Mouse (Mus musculus) megakaryocyte, adult 5-6 weeks (primary cell): ENCODE measurements around the gene Aurkaip1. TPM values are rescaled to one million over a fixed set of nuclear protein-coding genes. Genes with fewer than 3 reads are reported as not detected.

Experiments
- ATAC-seq: 2 replicates; pipeline ENCODE4 v1.8.0; 2016; ENCODE audit warnings: mild to moderate bottlenecking, inconsistent platforms; ENCODE audit not compliant: poor library complexity, severe bottlenecking
- total RNA-seq, 2 experiments: library from RNA; stranded (forward) in 1 of 2; stranded (reverse) in 1 of 2; fragments of 153-499, 151-499 nt in 1 of 2; fragments of 221-1000, 200-1000 nt in 1 of 2; gene quantifications; 2 replicates each; pipeline versions ENCODE4 v1.2.3 to v1.2.4; 2015 to 2017

Gene Aurkaip1
- total RNA-seq, 2 experiments from 2014 or later = 101 to 131 TPM

DNA sequence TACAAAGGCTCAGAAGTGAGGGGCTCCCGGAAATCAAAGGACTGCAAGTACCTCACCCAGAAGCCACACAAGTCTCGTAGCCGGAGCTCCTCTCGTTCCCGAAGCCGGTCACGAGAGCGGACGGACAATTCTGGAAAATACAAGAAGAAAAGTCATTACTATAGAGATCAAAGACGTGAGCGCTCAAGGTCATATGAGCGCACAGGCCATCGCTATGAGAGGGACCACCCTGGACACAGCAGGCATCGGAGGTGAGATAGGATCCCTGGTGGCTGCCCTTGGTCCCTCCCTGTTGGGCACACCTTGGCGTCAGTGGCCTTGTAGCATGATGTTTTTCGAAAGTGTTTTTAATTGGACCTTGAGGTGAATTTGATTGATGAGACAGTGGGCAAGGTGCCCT is 7.6 kb upstream of the Aurkaip1 start:
- no peak for ATAC-seq

DNA sequence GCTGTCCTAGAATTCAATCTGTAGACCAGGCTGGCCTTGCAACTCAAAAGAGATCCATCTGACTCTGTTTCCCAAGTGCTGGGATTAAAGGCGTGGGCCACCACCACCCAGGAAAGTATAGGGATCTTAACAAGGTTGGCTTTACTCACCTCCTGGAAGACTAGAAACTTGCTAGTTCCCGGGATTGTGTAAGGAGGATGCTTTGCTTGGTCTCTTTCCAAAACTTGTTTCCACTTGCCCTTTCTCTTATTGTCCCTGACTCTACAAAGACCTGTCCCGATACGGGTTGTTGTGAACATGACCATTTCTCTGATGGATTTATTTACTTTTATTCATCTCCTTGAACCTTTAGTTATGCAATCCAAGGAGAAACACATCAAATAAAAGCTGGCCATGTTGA is 1.2 kb upstream of the Aurkaip1 start:
- no peak for ATAC-seq

DNA sequence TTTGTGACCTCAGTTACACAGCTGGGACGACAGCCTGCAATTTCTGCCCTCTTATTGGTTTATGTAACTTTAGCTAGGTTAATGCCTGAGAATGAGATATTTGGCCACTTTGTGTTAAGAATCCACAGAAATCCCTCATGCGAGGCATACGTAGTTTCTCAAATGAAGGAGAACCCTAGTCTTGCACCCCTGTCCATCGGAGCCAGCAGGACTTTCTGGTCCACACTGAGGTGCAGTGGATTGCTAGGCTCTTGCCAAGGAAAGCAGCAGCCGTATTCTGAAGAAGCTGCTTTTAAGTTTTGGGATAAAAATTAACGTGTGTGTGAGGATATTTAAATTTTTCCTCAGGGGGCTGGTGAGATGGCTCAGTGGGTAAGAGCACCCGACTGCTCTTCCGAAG is 476 bp upstream of the Aurkaip1 start:
- no peak for ATAC-seq

DNA sequence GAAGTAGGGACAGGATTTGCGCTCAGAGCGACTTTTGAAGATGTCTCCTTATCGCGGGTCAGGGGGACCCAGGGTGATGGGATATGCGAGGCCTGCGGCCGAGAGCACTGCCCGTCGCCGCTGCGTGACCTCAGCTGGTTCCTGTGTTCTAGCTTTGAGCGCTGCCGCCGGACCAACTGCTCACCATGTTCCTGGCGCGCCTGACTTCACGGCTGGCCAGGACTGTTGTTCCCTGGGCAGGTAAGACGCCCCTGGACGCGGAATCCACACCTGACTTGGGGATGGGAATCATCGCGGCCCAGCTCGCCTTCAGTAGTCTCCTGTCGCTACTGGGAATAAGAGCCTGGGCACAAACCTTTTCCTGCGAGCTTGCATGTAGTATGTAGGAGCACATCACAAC is 759 bp downstream of the Aurkaip1 start:
- peak; percentile 33 for ATAC-seq

DNA sequence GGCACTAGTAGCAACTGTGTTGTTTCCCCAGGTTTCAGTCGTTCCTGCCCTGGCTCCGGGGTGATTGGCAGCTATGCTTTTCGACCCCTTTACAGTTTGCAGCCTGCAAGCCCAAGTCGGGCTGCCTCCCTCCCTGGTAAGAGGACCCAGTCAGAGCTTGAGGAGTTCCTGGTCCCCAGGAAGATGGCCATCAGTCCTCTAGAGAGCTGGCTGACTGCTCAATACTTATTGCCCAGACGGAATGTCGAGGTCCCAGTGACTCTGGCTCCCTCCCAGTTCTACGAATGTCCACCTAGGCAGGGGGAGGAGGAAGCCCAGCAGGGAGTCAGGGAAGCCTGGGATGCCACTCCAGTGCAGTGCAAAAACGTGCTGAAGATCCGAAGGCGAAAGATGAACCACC is 1.2 kb downstream of the Aurkaip1 start:
- ATAC-seq = no peak

DNA sequence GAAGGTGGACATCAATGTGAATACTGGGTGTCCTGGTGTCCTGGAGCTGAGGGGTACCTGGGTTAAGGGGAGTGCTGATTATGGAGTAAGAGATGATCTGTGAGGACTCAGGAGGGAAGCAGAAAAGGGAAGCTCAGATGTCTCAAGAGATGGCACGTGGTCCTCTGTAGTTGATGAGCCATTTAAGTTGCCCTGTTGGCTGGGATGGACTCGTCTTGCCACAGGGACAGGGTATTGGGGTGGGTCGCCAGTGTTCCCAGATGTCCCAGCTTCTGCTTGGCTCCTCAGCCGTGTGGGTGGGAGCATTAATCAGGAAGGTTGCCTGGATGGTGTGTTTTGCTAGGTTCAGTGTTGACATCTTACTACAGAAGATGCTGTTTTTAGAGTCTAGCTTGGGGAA is 2.2 kb downstream of the Aurkaip1 start:
- ATAC-seq = peak; percentile 49

DNA sequence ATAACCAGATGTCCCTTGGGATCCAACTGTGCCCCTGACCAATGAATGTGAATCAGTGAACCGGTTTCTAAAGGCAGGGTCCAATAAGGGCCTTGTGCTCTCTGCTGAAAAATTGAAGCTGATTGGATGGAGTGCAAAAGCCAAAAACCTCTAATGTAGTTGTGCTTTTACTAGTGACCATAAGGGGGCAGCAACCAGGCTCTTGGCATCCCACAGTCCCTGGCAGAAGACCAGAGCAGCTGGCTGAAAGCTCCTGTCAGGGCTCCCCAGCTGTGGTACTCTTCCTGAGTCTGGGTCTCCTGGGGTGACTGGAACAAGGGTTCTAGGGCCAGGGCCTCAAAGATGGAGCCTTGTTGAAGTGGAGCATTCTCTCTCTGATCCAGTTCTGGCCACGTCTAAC is 2.8 kb downstream of the Aurkaip1 start:
- ATAC-seq = peak; percentile 22

DNA sequence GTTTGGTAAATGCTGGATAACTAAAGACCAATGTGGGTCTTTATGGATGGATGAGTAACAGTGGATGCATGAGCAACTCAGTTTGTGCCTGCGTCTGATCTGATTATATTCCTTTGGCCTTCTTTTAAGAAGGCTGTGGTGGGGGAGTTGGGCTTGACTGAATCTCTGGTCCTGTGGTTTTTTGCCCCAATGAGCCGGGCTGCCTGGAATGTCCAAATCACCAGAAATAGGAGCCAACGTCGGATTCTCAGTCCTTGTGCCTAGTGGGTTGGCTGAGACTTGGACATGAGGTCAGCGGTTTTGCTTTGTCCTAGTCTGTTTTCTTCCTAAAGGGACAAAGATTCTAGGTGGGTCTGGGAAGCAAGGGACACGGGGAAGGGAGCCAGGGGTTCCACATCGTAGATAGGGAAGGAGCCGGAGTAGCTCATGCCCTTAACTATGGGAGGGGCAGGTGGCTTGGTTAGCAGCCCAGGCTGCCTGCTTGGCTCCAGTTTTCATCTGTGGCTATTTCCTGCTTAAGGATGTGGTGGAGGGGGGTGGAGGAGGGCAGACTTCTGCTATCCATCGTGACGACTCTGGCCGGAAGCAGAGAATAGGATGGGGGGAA is 6.4 kb downstream of the Aurkaip1 start:
- peak; percentile 41 for ATAC-seq

DNA sequence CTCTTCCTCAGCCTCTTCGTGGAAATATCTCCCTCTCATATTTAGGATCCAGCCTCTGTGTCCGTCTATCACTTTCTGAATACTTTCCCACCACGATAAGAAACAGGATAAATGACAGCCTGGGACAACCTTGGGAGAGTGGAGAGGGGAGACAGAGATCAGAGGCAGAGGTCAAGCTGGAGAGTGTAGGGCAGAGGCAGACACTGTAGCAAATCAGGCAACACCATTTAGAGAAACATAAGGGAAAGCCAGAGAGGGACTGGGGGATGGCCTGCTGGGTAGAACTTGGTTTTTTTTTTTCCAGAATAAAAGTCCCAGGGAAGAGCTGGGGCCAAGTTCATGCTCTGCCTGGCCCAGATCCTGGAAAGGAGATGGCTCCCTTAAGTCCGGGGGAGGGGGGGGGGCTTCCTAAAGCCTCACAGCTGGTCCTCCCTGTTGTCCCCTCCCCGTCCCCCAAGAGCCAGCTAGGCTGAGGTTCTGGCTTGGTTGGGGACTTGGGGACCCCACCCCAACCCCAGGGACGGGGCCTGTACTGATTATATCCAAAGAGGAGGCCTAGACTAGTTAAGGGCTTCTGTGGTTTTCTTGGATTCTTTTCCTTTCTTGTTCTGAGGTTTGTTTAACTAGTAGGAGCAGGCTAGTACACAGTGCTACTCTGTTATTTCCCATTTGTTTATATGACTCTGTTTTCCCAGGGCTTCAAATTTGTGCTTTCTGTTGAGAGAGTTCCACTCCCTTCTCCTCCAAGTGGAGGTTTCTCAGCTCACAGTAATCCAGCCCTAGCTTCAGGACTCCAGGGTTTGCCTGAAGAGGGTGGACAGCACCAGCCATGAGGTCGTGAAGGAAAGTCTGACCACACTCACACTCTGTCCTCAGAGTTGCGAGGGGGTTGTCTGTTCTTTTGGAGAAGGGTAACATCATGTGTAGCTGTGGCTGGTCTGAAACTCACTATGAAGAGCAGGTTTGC is 7.4 kb downstream of the Aurkaip1 start:
- ATAC-seq = no peak

DNA sequence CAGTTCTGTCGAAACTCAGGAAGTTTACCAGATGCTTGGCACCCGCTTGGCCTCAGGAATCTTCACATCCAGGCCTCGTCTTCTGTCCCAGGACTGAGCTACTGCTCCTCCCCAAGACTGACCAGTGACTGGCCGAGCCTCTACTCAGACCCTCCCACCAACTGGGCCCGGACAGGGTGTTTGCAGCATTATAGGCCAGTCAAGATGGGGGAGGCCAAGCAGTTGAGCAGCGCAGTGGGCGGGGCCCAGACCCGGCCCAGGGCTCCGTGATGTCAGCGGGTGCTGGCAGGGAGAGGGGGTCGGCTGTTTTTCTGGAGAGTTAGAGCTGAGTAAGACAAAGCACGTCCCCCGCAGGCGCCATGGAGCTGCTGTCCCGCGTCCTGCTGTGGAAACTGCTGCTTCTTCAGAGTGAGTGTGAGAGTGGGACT is 8.4 kb downstream of the Aurkaip1 start, which contains the start of gene Mxra8:
TSS of gene Mxra8 (plus strand) at position 198 of the 428 bp plus-strand sequence.
- no peak for ATAC-seq

DNA sequence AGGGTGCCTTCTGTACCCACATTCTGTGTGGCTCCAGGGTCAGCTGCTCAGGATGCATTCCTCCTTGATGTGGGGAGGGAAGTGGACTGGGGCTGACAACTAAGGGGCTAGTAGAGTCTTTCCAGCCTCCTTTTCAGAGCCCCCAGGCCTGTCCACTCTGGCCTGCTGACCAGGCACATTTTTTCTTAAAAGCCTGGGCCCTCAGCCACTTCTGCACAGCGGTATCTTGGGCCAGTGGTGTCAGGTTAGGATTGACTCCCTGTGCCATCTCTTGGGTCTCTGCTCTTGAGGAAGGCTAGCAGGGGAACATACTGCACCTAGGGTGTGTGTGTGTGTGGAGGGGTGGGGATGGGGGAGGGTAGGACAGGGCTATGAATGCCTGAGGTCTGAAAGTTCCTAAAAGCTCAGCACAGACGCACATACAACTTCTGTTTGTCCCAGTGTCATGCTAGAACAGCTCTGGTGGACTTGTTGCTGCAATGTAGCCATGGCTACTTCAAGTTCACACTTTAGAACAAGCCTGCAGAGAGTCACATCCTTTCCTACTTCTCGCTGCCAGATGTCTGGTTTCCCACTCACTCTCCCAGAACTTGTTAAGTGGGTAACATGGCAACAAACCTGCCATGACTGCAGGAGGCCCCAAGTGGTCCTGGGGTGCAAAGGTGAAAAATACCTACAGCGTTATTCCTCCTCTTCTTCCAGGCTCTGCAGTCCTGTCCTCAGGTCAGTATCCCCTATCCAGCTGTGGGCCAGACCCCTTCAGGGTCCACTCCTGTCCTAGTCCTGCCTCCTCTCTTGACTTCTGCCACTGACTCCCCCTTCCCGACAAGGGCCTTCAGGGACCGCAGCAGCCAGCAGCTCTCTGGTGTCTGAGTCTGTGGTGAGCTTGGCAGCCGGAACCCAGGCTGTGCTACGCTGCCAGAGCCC is 9.3 kb downstream of the Aurkaip1 start:
- ATAC-seq = no peak

DNA sequence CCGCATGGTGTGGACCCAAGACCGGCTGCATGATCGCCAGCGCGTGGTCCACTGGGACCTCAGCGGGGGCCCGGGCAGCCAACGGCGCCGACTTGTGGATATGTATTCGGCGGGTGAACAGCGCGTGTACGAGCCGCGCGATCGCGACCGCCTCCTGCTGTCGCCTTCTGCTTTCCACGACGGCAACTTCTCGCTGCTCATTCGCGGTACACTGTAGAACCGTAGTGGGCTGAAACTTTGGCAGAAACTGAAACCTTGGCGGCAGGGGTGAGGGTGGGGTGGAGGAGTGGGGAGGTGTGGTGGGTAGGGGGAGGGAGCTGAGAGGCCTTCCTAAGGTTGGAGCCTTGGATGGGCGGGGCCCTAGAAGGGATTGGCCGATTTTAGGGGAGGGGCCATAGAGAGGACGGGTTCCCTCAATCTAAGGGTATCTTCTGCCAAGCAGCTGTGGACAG is 10.0 kb downstream of the Aurkaip1 start:
- ATAC-seq = peak; percentile 76

DNA sequence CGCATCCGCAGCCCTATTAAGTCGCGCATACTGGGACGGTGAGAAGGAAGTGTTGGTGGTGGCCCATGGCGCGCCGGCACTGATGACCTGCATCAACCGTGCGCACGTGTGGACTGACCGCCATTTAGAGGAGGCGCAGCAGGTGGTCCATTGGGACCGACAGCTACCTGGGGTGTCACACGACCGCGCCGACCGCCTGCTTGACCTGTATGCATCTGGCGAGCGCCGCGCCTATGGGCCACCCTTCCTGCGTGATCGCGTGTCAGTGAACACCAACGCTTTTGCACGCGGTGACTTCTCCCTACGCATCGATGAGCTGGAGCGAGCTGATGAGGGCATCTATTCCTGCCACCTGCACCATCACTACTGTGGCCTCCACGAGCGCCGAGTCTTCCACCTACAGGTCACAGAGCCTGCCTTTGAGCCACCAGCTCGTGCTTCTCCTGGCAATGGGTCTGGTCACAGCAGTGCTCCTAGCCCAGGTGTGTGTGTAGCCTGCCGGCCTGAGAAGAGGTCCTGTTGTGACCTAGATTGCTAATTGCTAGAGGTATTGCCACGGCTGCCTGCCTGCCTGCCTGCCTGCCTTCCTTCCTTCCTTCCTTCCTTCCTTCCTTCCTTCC is 10.7 kb downstream of the Aurkaip1 start:
- 0 out of 2 replicates have a peak, but pooled peaks have one; percentile 1 for ATAC-seq

DNA sequence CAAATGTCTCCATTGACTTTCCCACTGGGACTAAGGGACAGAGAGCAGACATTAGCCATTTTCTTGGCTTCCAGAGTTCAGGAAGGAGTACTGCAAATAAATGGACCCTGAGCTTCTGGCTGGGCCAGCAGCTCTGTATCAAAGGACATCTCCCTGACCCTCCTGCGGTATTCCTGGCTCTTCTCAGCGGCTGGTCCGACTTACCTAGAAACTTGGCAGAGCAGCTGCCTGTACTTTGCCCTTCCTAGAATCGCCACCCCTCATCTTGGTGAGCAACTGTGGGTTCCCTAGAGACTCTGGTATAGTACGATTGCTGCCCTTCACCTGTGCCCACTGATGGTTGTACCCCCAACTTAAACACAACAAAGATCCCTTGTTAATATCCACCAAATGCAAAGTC is 12.2 kb downstream of the Aurkaip1 start:
- no peak for ATAC-seq

DNA sequence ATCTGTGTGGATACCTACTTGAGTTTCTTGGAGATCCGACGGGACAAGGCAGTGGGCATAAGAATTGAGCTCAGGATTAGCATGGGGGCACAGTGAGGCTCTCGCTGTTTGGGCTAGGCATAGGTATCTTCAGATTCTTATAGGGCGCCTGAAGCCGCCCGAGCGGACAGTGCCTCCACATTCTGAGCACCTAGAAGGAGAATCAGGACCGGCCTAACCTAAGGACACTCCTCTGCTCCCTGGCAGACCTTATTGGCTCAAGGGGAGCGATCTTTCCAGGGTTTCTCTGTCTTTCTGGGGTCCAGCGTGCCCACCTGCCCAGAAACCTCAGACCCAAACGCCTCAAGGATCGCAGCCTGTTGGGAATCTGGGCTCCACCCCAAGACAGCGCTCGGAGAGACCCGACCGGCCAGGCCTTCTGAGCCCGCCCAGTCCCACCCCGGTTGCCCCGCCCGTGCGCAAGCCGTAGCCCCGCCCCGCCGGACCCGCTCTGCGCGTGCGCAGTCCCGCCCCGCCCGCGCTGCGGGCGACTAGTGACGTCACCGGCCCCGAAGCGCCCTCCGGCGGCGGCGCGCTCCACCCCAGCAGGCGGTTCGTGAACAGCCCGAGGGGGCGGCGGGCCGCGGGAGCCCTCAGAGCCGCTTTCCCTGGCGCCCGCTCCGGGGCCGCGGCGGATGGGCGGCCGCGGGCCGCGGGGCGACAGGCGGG is 16.0 kb downstream of the Aurkaip1 start, which contains the start of gene Dvl1:
TSS of gene Dvl1 (plus strand) at position 532 of the 708 bp plus-strand sequence.
- ATAC-seq = peak; percentile 78

DNA sequence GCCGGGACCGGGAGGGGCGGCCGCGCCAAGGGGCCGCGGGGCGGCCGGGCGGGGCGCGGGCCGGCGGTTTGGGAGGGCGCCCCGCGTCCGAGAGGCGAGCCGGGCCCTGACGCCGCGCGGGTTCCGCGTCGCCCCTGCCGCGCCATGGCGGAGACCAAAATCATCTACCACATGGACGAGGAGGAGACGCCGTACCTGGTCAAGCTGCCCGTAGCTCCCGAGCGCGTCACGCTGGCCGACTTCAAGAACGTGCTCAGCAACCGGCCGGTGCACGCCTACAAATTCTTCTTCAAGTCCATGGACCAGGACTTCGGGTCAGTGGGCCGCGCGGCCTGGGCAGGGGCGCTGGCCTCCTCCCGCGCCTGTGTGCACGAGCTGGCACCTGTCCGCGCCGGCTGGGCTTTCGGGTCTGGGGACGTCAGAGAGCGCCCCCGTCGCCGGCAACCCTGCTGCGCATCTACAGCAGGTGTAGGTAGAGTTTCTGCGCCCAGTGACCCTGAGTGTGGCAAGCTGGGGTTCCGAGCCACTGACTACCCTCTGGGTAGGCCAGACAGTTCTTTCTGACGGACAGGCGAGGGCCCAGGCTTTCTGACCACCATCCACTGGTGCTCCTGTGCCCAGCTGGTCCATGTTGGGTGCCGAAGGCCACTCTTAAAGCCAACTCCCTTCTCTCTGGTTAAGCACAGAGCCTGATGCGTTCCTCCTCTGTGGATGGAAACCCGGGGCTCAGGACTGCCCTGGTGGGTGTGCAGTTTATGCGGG is 16.7 kb downstream of the Aurkaip1 start:
- ATAC-seq = peak; percentile 25

DNA sequence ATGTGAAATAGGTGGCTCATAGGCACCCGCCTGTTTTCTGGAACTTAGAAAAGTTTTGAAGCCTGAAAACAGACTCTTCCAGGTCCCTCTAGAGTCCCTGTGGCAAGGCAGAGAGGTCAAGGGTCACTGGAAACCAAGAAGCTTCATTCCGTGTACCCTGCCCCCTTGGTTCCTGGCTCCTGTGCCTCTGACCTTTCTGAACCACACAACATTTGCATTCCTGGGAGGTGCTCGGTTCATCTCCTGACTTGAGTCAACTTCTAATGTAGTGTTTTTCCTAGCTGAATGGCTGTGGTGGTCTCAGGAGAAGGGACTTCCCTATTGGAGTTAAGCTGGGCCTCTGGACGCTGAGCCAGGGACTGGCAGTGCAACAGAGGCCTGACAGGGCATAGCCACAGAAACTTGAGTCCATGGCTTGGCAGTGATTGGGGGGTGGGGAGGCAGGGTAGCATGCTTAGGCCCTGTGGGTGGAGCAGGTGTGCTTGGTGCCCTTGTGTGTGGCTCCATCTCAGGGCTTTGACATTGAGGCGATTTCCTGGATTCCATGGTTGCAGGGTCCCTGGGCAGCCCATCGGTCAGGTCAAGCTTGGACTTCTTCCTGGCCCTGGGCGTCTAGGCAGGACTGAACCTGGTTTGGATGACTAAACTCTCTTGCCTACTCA is 17.5 kb downstream of the Aurkaip1 start:
- no peak for ATAC-seq

DNA sequence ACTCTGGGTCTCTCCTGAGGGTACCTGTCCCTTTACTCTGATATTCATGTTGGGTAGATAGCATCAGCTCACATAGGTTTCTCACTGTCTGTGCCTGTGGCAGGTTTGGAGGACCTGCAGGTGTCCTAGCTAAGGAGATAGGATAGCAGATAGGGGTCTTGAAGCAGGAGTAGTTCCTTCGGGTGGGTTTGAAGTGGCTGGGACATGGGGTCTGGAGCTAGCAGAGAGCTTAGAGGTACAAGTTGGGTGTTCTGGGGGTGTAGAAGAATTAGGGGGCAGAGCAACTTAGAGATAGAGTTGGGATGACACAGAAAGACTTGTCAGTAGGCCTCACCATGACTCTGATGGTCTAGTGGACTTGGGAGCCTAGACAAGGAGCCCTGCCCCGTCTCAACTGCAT is 18.3 kb downstream of the Aurkaip1 start:
- ATAC-seq = no peak
